Mouse (Mus musculus) spleen, postnatal 10 days (tissue): Measurements from ENCODE around the gene Slc22a21.
"Not testable (repeated sequence)": the region's sequence is repeated elsewhere in the genome, so short reads cannot be mapped to it uniquely, and the experiment has no call there.

Experiments used
- DNase-seq, 2 experiments: peaks; one replicate each; pipeline ENCODE4 v3.0.0; 2021 to 2022; ENCODE audit warnings: low spot score in 2 of 2

The Slc22a21 gene

DNA sequence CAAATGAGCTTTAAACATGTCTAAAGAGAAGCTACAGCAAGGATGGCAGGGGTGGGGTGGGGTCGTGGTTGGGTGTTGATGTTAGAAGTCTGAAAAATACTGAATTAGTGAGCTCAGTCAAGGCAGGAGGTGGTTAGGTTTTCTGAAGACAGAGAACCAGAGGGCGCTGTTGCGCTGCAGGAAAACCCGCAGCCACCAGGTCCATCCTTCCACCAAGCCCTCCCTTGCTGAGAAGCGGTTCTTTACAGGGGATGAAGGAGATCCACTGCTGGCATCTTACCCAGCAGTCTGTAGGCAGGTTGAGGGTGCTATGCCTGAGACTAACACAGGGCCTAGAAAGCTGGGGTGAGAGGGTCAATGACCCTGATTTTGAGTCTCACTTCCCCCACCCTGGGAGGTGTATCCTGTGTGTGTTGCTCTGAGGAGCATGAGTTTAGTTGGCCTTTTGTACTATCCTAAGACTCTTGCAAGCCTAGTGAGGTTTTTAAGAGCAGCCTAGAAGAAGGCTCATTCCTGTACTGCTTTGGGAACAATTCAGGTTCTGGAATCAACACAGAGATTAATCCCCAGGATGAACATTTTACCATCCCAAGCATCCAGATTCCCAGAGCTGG is 22.1 kb upstream of the Slc22a21 start:
- DNase-seq = peak; percentile 38 to 74

DNA sequence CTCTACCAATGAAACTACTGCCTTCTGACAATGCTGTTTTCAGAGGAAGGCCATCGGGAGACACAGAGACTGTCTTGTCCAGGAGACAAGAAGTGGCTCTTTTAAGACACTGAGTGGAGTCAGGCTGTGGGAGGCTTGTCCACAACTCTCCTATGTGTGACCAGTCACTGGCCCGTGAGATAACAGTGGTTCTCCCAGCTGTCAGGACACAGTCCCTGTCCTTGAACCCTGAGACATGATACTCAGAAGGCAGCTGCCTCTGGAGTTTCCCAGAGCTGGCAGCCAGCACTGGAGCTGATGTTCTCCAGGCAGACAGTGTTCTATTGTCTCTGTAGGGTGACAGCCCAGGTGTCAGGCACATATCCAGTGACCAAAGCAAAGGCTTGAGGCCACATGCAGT is 17.5 kb upstream of the Slc22a21 start:
- DNase-seq = no peak

DNA sequence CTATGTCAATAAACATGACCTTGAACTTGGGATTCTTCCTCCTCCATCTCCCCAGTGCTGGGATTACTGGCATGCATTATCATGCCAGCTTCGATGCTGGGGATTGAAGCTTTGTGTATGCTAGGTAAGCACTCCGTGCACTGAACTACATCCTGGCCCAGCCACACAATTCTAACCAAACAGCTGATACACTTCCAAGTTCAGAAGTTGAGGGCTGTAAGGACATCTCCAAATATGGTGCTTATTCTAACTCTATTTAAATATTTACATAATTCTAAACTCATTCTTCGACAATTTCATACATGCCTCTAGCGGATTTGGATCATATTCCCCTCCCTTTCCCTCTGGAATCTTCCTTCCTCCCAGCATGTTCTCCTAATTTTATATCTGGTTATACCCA is 12.1 kb upstream of the Slc22a21 start:
- no peak for DNase-seq

DNA sequence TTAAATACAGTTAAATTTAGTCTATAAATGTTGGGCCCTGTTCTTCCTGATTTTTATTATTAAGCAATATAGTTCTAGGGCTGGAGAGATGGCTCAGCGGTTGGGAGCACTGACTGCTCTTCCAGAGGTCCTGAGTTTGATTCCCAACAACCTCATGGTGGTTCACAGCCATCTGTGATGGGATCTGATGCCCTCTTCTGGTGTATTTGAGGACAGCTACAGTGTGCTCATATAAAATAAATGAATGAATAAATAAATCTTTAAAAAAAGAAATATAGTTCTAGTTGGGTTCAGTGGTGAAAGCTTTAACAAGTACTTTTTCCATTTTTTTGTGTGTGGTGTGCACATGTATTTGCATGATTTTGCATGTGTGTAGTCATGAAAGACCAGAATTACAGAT is 9.1 kb upstream of the Slc22a21 start:
- no peak for DNase-seq

DNA sequence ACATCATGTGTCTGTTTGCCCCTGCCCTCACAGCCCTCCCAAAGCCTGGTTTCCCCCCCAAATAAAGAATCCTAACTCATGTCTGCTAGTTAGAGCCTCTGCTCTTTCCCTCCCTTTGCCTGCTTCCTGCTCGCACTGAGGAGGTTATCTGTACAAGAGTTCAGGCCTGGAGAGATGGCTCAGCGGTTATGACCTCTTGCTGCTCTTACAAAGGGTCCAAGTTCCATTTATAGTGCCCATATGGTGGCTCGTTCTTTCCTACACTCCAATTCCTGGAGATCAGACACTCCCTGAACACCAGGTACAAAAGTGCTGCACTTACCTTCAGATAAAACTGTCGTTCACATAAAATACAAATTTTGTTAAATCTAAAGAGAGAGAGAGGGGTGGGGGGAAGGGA is 7.9 kb upstream of the Slc22a21 start:
- no peak for DNase-seq

DNA sequence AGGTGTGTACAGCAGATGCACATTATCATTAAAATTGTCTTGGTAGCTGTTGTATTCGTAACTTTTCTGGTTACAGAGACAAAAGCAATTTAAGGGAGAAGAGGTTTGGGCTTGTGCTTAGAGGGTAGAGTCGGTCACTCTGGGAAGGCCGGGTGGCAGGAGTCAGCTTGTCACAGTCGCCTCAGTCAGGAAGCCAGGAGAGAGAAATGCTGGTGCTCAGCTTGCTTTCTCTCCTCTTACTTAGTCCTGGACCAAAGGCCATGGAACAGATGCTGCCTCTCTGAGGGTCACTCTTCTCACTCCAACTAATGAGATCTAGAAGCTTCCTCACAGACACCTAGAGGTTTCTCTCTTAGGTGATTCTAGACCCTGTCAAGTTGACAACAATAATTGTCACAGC is 1.3 kb upstream of the Slc22a21 start:
- no peak for DNase-seq

DNA sequence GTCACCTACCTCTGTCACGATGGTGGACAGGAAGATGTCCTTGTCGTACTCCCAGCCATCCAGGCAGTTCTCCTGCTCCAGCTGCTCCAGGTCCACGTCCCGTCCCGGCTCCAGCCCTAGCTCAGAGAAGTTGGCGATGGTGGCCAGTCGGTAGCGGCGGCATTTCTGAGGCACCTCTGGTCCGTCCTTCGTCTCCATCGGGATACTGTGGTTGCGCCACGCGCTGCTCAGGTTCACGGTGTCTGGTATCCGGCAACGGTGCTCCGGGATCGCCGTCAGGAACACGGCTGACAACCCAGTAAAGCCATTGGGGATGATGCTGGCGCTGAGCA is 710 bp downstream of the Slc22a21 start:
- DNase-seq = not testable (repeated sequence)

DNA sequence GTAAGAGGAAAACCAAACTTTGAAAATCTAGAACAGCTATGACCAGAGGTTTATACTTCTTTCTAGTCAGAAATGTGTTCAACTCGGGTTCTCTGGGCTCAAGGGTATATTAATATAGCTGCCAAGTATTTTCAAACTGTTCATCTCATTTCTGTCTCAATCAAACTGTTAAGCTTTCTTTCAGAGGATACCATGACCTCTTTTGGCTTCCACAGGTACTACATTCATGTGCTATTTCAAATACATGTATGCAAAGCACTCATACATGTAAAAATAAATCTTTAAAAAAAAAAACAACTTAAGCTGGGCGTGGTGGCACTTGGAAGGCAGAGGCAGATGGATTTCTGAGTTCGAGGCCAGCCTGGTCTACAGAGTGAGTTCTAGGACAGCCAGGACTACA is 2.5 kb downstream of the Slc22a21 start:
- DNase-seq = no peak

DNA sequence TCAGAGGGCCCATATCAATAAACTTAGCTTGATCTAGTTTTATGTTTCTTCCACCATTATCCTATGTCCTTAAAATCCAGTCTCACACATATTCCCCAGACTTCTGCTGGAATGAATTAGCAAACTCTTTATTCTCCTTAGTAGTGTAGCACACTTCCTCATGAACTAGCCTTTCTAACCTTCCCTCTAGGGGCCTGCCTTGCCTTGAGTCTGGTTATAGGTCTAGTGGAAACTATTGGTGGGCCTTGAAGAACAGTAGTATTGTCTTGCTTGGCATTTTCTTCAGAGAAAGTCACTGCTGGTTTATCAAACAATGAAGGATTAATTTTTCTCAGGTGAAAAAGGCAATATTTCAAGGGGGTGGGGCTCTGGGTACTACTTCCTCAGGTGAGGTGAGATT is 4.6 kb downstream of the Slc22a21 start:
- DNase-seq = no peak

DNA sequence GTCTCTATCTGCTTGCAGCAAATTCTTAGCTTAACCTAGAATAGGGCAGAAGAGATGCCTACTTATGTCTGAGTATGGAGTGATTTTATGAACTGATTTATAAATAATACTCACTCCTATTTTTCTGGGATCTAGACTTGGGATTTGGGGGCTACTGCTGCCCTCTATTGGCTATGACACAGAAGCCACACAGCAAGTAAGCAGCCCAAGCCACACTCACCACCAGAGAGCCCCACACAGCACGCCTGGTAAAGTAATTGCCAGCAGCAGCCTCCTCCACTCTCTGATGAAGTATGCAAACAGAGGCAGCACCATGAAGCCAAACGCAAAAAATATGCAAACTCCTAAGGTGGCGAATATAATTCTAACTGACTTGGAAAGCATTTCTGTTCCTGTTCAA is 21.1 kb downstream of the Slc22a21 start:
- DNase-seq = no peak

DNA sequence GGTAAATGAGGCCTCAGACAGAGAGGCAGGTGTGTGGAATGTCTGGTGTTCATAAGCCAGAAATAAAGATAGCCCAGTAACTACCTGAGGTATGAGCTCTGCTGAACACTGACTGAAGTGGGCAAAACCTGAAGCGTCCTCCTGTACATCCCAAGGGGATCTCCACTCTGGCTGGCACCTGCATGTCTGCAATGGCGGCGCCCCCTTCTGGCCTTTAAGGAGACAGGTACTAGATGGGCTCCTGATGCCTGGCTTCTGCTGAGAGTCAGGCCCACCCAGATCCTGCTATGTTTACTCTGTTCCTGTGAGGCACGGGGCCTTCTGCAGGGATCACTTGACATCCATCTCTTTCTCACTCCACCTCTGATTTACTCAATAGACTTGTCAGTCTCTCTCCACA is 22.0 kb downstream of the Slc22a21 start:
- DNase-seq = peak; percentile 19 to 65

DNA sequence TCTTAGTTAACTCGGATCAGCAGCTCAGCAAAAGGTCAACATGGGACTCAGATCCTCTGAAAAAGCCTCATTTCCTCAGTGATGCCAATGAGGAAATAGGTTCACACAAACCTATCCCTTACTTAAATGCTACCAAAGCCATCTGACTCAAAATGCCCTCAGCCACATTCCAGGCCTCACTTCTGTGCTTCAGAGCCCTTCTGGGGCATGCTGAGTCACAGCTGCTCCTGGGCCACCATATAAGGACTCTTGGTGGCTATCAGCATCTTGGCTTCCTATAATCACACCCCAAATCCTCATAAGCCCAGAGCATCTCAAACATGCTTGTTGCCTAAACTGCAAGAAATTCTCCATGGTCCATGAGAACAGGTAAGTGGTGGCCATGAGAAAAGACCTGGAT is 23.5 kb downstream of the Slc22a21 start:
- no peak for DNase-seq

DNA sequence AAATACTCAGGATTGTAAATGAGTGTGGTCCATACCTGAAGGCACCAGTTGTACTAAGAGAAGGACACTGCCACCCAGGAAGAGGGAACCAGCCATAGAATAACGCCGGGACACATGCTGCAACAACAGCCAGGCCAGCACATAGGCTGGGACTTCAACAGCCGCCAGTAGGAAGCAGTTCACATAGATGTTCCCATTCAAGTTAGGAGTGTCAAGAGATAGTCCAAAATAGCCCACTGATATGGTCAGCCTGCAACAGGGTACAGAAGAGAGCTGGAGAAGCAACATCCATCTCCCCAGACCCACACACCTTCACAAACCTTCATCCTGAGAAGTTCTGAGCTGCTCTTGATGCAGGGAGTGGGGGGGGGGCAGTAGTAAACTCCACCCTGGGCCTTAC is 25.5 kb downstream of the Slc22a21 start:
- no peak for DNase-seq

DNA sequence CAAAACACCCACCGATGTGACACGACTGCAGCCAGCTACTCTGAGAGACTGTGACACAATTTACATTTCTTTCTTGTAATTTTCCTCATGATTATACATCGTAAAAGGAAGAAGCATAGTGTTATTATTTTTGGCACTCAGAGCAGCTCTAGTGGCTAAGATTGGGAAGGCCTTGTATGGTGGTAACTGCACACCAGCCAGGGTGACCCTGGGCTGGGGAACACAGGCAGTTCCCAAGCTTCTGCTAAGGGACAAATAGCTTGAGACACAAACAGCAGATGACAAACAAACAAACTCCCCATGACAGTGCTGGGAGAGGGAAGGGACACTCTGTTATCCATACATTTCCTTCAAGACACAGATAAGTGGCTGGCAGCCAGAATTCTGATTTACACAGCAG is 30.0 kb downstream of the Slc22a21 start:
- not testable (repeated sequence) for DNase-seq

DNA sequence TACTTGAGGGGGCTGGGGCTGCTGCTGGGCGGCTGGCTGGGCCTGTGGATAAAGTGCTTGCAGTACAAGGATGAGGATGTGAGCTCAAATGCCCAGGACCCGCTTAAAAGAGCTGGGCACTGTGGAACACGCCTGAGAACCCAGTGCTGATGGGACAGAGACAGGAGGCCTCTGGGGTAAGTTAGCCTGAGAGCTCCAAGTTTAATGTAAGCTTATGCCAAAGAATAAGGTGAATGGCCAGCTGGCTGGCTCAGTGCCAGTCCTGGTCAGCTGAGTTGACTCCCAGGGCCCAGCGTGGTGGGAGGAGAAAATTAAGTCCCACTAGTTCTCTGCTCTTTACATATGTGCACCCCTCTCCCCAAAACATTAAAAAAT is 48.2 kb downstream of the Slc22a21 start:
- DNase-seq = not testable (repeated sequence)

DNA sequence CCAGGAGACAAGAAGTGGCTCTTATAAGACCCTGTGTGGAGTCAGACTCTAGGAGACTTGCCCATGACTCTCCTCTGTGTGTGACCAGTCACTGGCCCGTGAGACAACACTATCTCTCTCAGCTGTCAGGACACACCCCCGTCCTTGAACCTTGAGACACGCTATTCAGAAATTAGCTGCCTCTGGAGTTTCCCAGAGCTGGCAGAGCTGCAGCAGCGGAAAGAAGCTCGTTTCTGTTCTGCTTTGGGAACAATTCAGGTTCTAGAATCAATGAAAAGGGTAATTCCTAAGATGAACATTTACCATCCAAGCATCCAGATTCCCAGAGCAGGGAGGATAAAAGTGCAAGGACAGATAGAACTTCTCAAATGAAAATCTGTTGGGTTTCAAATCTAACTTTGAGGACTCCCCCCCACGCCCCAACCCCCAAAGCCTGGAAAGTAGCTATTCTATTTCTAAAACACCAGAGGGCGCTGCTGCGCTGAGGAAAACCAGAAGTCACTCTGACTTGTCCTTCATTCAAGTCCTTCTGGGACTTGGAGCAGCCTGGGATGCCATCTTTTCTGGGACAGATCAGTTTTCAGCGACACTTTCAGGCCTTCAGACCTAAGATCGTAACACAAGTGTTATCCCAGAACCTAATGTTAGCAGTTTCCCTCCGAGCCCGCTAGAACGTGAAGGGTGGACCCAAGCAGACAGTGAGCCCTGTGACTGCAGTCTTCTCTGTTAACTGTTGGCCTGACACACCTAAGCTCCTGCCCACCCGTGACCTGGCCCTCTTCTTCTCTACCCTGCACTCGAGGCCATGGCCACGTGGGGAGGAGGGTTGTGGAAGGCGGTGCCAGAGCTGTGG is 48.8 kb downstream of the Slc22a21 start:
- DNase-seq = peak; percentile 39 to 50

DNA sequence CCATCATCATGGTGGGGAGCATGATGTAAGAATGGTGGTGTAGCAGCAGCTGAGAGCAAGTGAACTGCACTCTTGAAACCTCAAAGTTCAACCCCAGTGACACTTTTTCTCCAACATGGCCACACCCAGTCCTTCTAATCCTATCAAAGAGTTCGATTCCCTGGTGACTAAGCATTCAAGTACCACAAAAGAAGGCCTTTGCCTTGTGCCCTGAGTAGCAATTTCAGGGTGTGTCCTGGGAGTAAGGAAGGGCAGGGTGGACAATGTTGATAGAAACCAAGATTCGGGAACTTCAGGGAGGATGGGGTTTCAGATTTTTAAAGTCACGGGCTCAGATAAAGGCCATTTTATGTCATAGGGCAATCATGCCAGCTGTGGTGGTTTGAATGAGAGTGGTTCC is 50.4 kb downstream of the Slc22a21 start:
- no peak for DNase-seq

DNA sequence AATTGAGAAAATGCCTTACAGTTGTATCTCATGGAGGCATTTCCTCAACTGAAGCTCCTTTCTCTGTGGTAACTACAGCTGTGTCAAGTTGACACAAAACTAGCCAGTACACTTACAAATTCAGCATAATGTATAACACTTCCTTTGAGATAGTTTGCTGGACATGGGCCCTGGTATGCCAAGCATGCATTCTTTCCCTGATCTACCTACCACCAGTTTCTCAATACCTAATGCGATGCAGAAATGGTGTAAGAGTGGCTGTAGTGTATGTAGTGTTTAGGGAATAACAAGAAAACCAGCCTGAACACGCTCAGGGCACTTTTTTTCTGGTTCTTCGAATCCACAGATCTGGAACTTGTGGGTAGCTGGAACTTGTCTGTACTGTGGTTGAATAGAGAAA is 51.5 kb downstream of the Slc22a21 start:
- DNase-seq = no peak

DNA sequence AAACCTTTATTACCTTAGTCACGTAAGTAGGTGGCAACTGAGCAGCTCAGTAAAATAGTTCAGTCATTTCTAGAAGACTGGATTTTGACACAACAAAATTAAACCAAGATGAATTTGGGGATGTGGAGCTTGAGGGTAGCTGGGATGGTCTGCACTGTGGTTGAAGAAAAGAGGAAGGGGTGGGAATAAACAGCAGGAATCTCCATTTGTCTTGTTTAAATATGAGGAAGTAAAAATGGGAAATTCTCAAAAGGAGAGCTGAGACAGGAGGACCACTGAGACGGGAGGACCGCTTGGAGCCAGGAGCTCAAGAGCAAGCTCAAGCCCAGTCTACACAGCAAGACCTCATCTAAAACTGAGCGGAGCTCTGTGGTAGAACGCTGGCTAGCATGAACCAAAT is 53.8 kb downstream of the Slc22a21 start:
- DNase-seq = no peak

DNA sequence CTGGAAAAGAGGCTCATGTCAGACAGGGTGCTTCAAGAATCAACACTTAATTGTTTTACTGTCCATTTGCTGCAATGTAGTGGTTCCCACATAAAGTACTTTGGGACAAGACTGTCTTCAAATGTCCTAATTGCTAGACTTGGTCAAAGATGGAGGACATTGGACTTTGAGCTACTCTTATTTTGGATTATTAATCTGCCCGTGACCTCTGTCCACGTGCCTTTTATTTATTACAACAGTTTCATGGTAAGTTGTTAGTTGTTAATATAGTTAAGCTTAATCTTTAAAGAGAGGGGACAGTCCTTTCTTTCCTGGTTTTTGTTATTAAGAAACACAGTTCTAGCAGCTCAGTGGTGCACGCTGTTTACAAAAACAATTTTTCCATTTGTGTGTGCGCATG is 61.3 kb downstream of the Slc22a21 start:
- DNase-seq = no peak

DNA sequence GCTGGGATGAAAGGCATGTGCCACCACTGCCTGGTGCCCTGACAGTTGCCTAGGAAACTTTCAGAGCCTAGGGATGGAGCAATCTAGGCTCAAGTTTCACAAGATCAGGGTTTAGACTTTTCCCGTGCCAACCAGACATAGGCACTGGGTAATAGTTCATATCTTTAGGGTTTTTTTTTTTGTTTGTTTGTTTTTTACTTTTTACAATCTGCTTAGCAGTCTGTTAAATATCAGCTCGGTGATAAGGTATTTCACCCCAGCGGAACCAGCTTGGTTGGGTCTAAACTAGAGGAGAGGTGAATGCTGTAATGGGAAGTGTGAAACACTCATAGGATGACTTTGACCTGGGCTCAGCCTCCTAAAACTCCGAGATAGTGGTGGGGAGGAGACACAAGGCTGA is 69.1 kb downstream of the Slc22a21 start:
- no peak for DNase-seq

DNA sequence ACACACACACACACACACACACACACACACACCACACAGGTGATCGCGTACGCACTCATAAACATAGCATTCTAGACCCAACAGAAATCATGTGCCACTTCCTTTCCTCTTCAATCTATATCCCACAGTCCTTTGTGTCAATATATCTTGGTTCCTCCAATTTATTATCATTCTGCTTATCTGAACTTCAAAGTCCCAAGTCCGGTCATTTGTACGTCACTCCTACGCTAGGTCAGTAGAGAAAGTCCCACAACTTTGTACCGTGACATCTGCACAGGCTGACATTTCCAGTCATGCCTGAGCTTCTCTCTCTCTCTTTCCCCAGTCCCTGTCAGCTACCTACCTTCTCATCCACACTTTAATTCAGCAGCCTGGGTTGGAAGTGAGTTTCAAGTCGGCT is 71.4 kb downstream of the Slc22a21 start:
- no peak for DNase-seq

DNA sequence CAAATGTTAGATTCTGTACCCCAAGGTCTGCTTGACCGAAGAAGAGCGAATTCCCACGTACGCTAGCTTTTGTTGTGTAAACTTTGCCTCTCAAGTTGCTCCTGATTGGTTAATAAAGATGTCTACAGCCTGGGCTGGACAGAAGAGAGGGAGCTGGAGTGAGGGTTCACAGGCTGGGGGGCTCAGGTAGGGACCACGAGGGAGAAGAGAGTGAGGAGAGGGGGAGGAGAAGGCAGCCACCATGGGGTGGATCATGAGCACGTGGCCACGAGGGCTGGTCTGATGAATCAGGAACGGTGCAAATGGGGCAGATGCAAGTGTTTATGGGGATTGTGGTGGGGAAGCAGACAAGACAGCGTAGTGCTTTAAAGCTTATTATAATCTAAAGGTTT is 75.6 kb downstream of the Slc22a21 start:
- DNase-seq = no peak
